Mouse (Mus musculus) stomach, embryonic 14.5 days (tissue): ENCODE results near the gene Dnali1. TPM values are rescaled to one million over a fixed set of nuclear protein-coding genes. Genes with fewer than 3 reads are reported as not detected.
A peak's percentile ranks its signal among the peaks of the same experiment; 100 is the strongest.

ENCODE experiments used
- ATAC-seq: fragments of 200-750 bp; cut with Nextera tagmentation; 2 replicates; pipeline ENCODE4 v1.8.0; 2017; ENCODE audit warnings: low read depth, moderate TSS enrichment; ENCODE audit not compliant: insufficient number of reproducible peaks, insufficient read depth, low FRiP score
- H3K27ac ChIP-seq: fragments of 300-500 bp; sonication (generic); 2 replicates; pipeline ENCODE4 v1.5.1; 2014; ENCODE audit warnings: mild to moderate bottlenecking, low read length, moderate library complexity, mixed read lengths
- H3K27me3 ChIP-seq: fragments of 300-500 bp; sonication (generic); 2 replicates; pipeline ENCODE4 v1.6.1; 2014; ENCODE audit warnings: low read length, control low read depth, mixed read lengths; ENCODE audit not compliant: control insufficient read depth, insufficient read depth
- H3K36me3 ChIP-seq: fragments of 300-500 bp; sonication (generic); 2 replicates; pipeline ENCODE4 v1.6.1; 2014; ENCODE audit warnings: mild to moderate bottlenecking, control low read depth, low read length, moderate library complexity, mixed read lengths; ENCODE audit not compliant: control insufficient read depth, insufficient read depth
- H3K4me1 ChIP-seq: fragments of 300-500 bp; sonication (generic); 2 replicates; pipeline ENCODE4 v1.6.1; 2014; ENCODE audit warnings: low read length, control low read depth, mixed read lengths; ENCODE audit not compliant: control insufficient read depth, insufficient read depth
- H3K4me2 ChIP-seq: fragments of 300-500 bp; sonication (generic); replicated peaks from 2 replicates; pipeline ENCODE4 v1.6.1; 2014; ENCODE audit warnings: low read depth, low read length, control low read depth
- H3K4me3 ChIP-seq: fragments of 300-500 bp; sonication (generic); 2 replicates; pipeline ENCODE4 v1.5.1; 2014; ENCODE audit warnings: low read depth, low read length, control low read depth
- H3K9ac ChIP-seq: fragments of 300-500 bp; sonication (generic); replicated peaks from 2 replicates; pipeline ENCODE4 v1.6.1; 2014; ENCODE audit warnings: low read depth, mild to moderate bottlenecking, control low read depth, low read length, moderate library complexity, mixed read lengths
- H3K9me3 ChIP-seq: fragments of 300-500 bp; sonication (generic); 2 replicates; pipeline ENCODE4 v1.6.1; 2016; ENCODE audit warnings: low read depth, low read length, control low read depth; ENCODE audit not compliant: control insufficient read depth
- WGBS: fragments of 180-500 bp; shearing (Covaris S2); extraction: QIAGEN DNeasy Blood & Tissue Kit; methylation state at CpG from one replicate; pipeline ENCODE4 v1.1.7; 2014; 5-methylcytosine and 5-hydroxymethylcytosine counted together
- polyA plus RNA-seq: library from polyadenylated mRNA; unstranded; fragments of >200 nt; fragmentation: Nextera tagmentation; extraction: Ambion mirVana; gene quantifications from 2 replicates; pipeline ENCODE4 v1.2.1, GENCODE M21; 2014

The Dnali1 gene
- polyA plus RNA-seq, 1 experiment from 2014 or later: 0.22 TPM

DNA sequence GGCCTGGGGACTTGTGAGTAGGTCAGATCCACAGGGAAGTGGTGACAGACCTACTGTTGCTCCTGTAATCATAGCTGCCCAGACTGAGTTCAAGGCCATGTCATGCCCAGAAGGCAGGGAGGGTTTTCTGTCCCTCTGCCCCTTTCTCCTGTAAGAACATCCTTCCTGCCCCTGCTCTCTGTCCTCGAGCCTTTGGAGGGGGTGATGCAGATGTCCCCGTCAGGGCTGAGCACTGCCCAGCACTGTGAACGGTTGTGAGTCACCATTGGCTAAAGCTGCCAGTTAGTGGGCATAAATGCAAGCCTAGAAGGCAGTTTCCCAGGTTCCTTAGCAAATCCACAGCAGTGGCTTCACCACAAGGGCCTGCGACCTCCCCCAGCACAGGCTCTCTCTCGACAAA is 27.5 kb upstream of the Dnali1 start:
- H3K4me1 ChIP-seq: no peaks in the 10 kb centered on the region
- no peak for ATAC-seq
- WGBS: 85% methylated on average over 5 of the region's 5 CpGs
- H3K4me3 ChIP-seq: no peak overlapping the region
- no peak overlapping the region for H3K9ac ChIP-seq
- peaks cover 12% of the 10 kb centered on the region; the same call in 1 of the 2 replicates for H3K36me3 ChIP-seq
- H3K27ac ChIP-seq: no peak overlapping the region
- H3K27me3 ChIP-seq: no peaks in the 10 kb centered on the region
- H3K4me2 ChIP-seq: no peak overlapping the region
- H3K9me3 ChIP-seq: no peaks in the 10 kb centered on the region

DNA sequence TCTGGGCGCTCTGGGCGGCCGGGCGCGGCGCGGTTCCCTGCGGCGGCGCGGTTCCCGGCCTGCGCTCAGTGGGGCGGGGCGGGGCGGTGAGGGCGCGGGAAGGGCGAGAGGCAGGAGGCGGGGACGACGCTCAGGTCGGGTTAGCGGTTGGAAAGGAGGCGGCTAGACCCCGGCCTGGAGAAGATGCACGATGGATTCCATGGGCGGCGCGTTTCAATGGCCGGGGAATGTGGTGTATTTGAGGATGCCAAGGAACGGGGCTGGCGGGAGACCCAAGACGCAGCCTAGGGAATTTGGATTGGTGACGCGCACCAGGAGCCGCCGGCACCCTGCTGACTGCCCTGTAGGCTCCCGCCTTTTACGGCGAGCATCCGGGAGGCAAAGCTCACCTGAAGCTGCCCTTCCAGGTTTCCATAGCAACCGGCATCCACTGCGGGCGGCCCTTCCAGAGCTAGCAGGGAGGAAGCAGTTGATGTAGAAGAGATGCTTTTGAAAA is 19.9 kb upstream of the Dnali1 start:
- peak overlapping the region; percentile 65 for H3K9ac ChIP-seq
- no peaks in the 10 kb centered on the region for H3K27me3 ChIP-seq
- WGBS: 0% methylated on average over 42 of the region's 45 CpGs
- peak overlapping the region; percentile 97 for H3K27ac ChIP-seq
- peak; percentile 94 for ATAC-seq
- H3K4me1 ChIP-seq: peaks cover 10% of the 10 kb centered on the region
- H3K36me3 ChIP-seq: peaks cover 8% of the 10 kb centered on the region; the same call in 1 of the 2 replicates
- H3K4me2 ChIP-seq: peak overlapping the region; percentile 72
- H3K4me3 ChIP-seq: peak overlapping the region; percentile 74
- no peaks in the 10 kb centered on the region for H3K9me3 ChIP-seq

DNA sequence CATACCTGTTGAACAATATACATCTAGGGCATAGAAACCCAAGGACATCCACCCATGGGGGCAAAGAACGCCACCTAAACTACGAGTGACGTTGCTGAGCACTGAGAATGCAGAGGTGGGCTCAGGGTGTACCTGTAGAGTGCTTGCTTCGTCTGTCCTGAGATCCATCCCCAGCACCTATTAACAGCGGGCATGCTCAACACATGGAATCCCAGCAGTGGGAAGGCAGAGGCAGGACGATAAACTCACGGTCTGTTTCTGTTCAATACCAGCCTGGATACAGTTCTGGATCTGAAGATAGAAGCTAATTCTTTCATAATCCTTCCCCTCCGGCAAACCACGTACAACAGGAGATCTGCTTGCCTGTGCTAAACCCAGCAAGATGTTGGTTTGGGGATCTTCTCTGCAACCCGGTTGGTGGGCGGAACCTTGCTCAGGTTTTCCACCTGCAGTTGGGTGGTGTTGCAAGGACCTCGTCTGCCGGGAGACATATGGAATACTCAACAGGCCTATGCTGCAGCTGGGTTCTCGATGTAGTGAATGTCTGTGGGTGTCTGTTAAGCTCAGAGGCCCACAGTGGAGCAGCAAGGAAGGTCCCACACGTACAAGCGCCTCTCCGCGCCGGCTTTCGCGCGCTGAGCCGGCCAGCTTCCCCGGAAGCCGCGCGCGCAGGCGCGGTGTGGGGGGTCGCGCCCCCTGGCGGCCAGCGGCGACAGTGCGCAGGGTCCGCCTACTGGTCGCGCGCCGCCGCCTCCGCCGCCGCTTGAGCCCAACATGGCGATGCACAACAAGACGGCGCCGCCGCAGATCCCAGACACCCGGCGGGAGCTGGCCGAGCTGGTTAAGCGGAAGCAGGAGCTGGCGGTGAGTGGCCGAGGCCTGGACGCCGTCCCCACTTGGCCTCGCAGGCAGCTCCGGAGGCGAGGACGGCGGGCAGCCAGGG is 19.2 kb upstream of the Dnali1 start, which contains the start of gene Meaf6:
Gene Meaf6, plus strand, starts transcription at position 732 of the 943 bp plus-strand sequence.
- Histone ChIP-seq H3K36me3 (peaks cover 1% of the 10 kb centered on the region; the same call in 1 of the 2 replicates), H3K27me3 (no peaks in the 10 kb centered on the region), H3K9me3 (no peaks in the 10 kb centered on the region), H3K4me2 (peak within 1 kb of the TSS; percentile 79), H3K27ac (peak within 1 kb of the TSS; percentile 97), H3K4me1 (peaks cover 10% of the 10 kb centered on the region), H3K9ac (peak within 1 kb of the TSS; percentile 65), H3K4me3 (peak within 1 kb of the TSS; percentile 74)
- 2% methylated on average over 56 of the region's 63 CpGs for WGBS
- ATAC-seq: peak; percentile 90

DNA sequence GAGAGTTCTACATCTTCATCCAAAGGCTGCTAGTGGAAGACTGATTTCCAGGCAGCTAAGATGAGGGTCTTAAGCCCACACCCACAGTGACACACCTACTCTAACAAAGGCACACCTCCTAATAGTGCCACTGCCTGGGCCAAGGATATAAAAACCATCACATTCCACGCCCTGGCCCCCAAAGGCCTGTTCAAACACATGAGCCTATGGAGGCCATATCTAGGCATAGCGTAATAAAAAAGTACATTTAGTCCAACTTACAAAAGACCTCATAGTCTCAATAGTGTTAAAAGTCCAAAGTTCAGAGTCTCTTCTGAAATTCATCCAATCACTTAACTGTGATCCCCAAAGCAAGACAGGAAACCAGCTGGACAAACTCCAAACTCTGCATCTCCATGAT is 13.2 kb upstream of the Dnali1 start:
- ATAC-seq: no peak
- Histone ChIP-seq H3K27me3 (no peaks in the 10 kb centered on the region), H3K9ac (no peak overlapping the region), H3K9me3 (no peaks in the 10 kb centered on the region), H3K4me3 (no peak overlapping the region), H3K36me3 (peaks cover 19% of the 10 kb centered on the region), H3K4me1 (no peaks in the 10 kb centered on the region), H3K4me2 (no peak overlapping the region), H3K27ac (no peak overlapping the region)
- 89% methylated on average over 2 of the region's 2 CpGs for WGBS

DNA sequence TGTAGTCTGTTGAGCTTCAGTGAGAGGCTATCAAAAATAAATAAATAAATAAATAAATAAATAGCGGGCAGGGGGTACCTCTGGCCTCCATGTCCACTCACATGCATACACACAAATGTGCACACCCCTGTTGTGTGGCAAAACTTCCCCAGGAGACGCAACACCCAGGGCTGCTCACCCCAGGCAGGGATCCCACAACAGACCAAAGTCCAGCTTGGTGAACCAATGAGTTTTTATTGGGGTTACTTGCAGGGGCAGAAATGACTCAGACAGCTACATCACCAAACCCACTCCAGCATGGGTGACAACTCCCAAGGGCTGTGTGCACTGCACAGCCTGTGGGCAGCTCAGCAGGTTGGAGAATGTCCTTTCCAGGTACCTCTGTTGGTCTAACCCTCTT is 12.2 kb upstream of the Dnali1 start:
- no peaks in the 10 kb centered on the region for H3K4me1 ChIP-seq
- H3K27ac ChIP-seq: no peak overlapping the region
- H3K4me2 ChIP-seq: no peak overlapping the region
- H3K36me3 ChIP-seq: peaks cover 29% of the 10 kb centered on the region
- no peak overlapping the region for H3K9ac ChIP-seq
- ATAC-seq: no peak
- no peak overlapping the region for H3K4me3 ChIP-seq
- 98% methylated on average over 2 of the region's 2 CpGs for WGBS
- no peaks in the 10 kb centered on the region for H3K9me3 ChIP-seq
- no peaks in the 10 kb centered on the region for H3K27me3 ChIP-seq

DNA sequence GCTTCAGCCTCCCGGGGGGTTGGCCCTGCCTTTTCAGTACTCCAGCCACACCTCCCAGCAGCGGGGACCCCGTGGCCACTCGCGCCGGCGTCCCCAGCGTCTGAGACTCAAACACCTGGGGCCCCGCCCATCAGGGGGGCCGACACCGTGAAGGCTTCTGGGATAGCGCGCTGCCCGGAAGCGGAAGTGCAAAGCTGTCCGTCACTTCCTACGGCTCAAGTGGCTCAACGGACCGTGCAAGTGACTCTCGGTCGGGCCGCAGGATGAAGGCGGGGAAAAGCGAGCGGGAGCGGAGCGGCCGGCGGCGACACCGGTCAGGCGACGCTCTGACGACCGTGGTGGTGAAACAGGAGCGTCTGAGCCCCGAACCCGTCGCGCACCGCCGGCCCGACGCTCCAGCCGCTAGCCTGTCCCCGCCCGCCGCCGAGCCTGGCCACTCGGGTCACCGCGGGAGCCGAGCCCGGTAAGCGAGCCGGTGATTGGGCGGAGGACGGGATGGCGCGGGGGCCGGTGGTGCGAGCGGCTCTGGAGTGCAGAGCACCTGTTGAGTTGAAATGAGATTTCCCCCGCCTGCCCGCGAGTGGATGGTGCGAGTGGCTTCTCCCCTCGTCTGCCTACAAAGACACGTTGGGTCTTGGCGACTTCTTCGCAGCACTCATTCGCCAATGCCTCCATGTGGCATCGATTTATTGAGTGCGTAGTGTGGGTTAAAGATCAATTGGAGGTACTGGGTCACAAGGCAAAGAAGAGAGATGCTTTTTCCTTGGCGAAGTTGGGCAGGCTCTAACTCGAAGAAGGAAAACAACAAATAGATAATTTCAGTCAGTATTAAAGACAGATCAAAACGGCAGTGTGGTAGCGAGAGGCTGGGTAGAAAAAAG is 1.2 kb upstream of the Dnali1 start, which contains the start of gene Snip1:
Gene Snip1, plus strand, starts transcription at position 183 of the 881 bp plus-strand sequence.
- H3K27ac ChIP-seq: no peak within 1 kb of the TSS
- under 1% methylated on average over 78 of the region's 78 CpGs for WGBS

DNA sequence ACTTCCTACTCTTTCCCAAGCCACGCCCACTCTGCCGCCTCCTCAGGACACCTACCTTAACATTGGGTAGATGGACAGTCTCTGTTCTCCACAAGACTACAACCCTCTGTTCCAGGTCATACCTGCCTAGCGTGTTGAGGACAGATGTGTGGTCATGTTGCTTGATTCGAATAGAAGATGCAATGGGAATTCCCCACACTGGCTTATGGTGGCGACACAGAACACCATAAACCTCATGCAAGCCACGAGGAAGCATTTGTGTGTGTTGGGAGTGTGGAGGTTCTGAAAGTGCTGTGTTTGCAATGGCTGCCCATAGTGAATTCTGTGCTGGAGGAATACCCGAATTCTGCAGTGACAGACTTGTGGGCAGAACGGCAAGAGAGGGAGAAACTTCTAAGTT is 1.7 kb downstream of the Dnali1 start:
- Histone ChIP-seq H3K4me1 (peaks cover 7% of the 10 kb centered on the region), H3K4me3 (no peak overlapping the region), H3K4me2 (no peak overlapping the region), H3K27me3 (no peaks in the 10 kb centered on the region), H3K27ac (no peak overlapping the region), H3K9ac (no peak overlapping the region), H3K36me3 (peaks cover under 1% of the 10 kb centered on the region; the same call in 1 of the 2 replicates), H3K9me3 (no peaks in the 10 kb centered on the region)
- ATAC-seq: no peak
- 73% methylated on average over 8 of the region's 8 CpGs for WGBS

More for the DNA sequence above, 1.2 kb upstream of the Dnali1 start, which contains the start of gene Snip1:
- Histone ChIP-seq H3K9ac (peak within 1 kb of the TSS; percentile 81), H3K4me3 (peak within 1 kb of the TSS; percentile 87), H3K9me3 (no peaks in the 10 kb centered on the region), H3K36me3 (peaks cover 27% of the 10 kb centered on the region), H3K27me3 (no peaks in the 10 kb centered on the region), H3K4me1 (peaks cover 7% of the 10 kb centered on the region), H3K4me2 (peak within 1 kb of the TSS; percentile 88)
- ATAC-seq: peak; percentile 93

DNA sequence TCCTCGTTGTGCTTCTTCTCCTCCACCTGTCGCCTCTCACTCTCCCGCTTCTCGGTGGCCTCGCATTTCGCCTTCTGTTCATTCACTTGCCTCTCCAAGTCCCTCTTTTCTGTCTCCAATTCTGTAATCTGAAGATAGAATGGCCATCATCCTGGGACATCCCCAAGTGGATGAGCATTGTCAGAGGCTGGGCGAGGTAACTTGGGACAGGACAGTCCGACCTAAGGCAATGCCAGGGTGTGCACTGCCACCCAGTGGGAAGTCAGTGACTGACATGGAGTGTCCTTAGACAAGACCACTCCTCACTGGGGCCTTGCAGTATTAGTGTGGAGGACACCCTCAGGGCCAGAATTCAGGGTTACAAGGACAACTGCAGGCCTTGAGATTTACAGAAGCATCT is 6.5 kb downstream of the Dnali1 start:
- H3K4me1 ChIP-seq: no peaks in the 10 kb centered on the region
- no peaks in the 10 kb centered on the region for H3K9me3 ChIP-seq
- H3K27me3 ChIP-seq: no peaks in the 10 kb centered on the region
- no peak overlapping the region for H3K4me3 ChIP-seq
- peaks cover 22% of the 10 kb centered on the region for H3K36me3 ChIP-seq
- peak overlapping the region; percentile 37; the same call in 1 of the 2 replicates for H3K4me2 ChIP-seq
- peak; percentile 84; the same call in 1 of the 2 replicates for ATAC-seq
- 4% methylated on average over 8 of the region's 8 CpGs for WGBS
- H3K27ac ChIP-seq: no peak overlapping the region
- 0 out of 2 replicates have a peak overlapping the region, but pooled peaks have one; percentile 21 for H3K9ac ChIP-seq
